Mouse (Mus musculus) C2C12 (cell line): ENCODE results near the gene Kctd17.
A peak's percentile ranks its signal among the peaks of the same experiment; 100 is the strongest.

Source experiments
- CTCF ChIP-seq: IDR thresholded peaks from one replicate; pipeline ENCODE4 v1.5.1; 2011; ENCODE audit not compliant: control insufficient read depth, insufficient read depth, insufficient read length
- MAX ChIP-seq: IDR thresholded peaks from one replicate; pipeline ENCODE4 v1.6.1; 2011; ENCODE audit warnings: mild to moderate bottlenecking, control low read depth
- MYOD1 ChIP-seq: IDR thresholded peaks from one replicate; pipeline ENCODE4 v1.6.1; 2011; ENCODE audit warnings: low read depth; ENCODE audit not compliant: control insufficient read depth, insufficient read length
- MYOG ChIP-seq: IDR thresholded peaks from one replicate; pipeline ENCODE4 v1.6.1; 2011; ENCODE audit not compliant: control insufficient read depth, insufficient read length; ENCODE audit errors: extremely low read depth
- USF1 ChIP-seq: IDR thresholded peaks from one replicate; pipeline ENCODE4 v1.6.1; 2011; ENCODE audit warnings: low read depth, mild to moderate bottlenecking, control low read depth, moderate library complexity

- peak; percentile 87 for TF ChIP-seq CTCF
- TF ChIP-seq MYOG = no peak
- no peak for TF ChIP-seq MYOD1
- TF ChIP-seq USF1 = no peak
- TF ChIP-seq MAX = peak; percentile 49
These were observed 19.6 kb downstream of the Kctd17 start for GRCm38 (mm10) chr15:78447746-78448535.
